Mouse (Mus musculus): ENCODE data around the gene Lyg2.

DNA sequence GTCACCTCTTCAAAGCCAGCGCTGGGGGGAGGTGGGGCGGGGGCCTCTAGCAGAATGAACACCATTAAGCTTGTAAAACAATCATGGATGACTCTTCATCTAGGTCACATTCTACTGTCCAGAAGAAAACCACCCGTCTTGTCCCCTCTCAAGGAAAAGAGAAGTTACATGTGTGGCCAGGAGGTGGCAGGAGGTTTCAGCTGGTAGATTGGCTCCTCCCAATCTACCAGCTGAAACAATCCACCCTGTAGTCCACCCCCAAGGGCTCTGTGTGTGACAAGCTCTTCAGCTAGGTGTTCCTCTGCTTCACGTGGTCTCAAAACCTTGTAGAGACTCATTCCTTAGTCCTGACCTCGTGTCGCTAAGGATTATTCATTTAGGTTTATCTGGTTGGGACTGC lies 13.1 kb downstream of the Lyg2 start:
- TF ChIP-seq CTCF (IDR thresholded peaks at IDR 0.05; ENCODE audit: extremely low read depth, insufficient read length, insufficient replicate concordance, low read depth, low read length): peak; percentile 24; the same call in 1 of the 2 replicates
- TF ChIP-seq POLR2A (IDR thresholded peaks at IDR 0.05; ENCODE audit: low read depth, low read length): no peak

Data from small intestine, adult 2 months (tissue).